Mouse (Mus musculus): Measurements from ENCODE around the gene Mtus2. TPM values are rescaled to one million over a fixed set of nuclear protein-coding genes. Genes with fewer than 3 reads are reported as not detected.
A peak's percentile ranks its signal among the peaks of the same experiment; 100 is the strongest.

Mtus2 gene
- polyA plus RNA-seq, 1 experiment from 2014 or later, result 48.9 TPM

GRCm38 (mm10) chr5:148241932-148242331 lies 284.8 kb downstream of the Mtus2 start:
- H3K4me3 ChIP-seq, result no peak overlapping the region
- H3K9me3 ChIP-seq (replicated peaks), result no peaks in the 10 kb centered on the region
- H3K4me2 ChIP-seq (replicated peaks), result no peak overlapping the region
- no peaks in the 10 kb centered on the region for H3K36me3 ChIP-seq
- H3K9ac ChIP-seq, result no peak overlapping the region
- no peaks in the 10 kb centered on the region for H3K27me3 ChIP-seq
- ATAC-seq (ENCODE audit: low FRiP score), result no peak
- no peak overlapping the region for H3K27ac ChIP-seq
- no peaks in the 10 kb centered on the region for H3K4me1 ChIP-seq
- WGBS, result 8% methylated on average over 7 of the region's 7 CpGs

- no peak overlapping the region for H3K27ac ChIP-seq
- H3K36me3 ChIP-seq, result no peaks in the 10 kb centered on the region
- H3K9me3 ChIP-seq (replicated peaks), result no peaks in the 10 kb centered on the region
- H3K4me3 ChIP-seq, result no peak overlapping the region
- WGBS, result 33% methylated on average over 1 of the region's 1 CpGs
- H3K4me1 ChIP-seq, result peaks cover 6% of the 10 kb centered on the region
- no peak for ATAC-seq (ENCODE audit: low FRiP score)
- no peaks in the 10 kb centered on the region for H3K27me3 ChIP-seq
- H3K4me2 ChIP-seq (replicated peaks), result no peak overlapping the region
- no peak overlapping the region for H3K9ac ChIP-seq
These were observed 287.4 kb downstream of the Mtus2 start for GRCm38 (mm10) chr5:148244471-148244870.

- ATAC-seq (ENCODE audit: low FRiP score), result no peak
- no peak overlapping the region for H3K27ac ChIP-seq
- no peaks in the 10 kb centered on the region for H3K36me3 ChIP-seq
- peaks cover 6% of the 10 kb centered on the region for H3K4me1 ChIP-seq
- no peak overlapping the region for H3K4me2 ChIP-seq (replicated peaks)
- no peak overlapping the region for H3K9ac ChIP-seq
- H3K27me3 ChIP-seq, result no peaks in the 10 kb centered on the region
- no peak overlapping the region for H3K4me3 ChIP-seq
- H3K9me3 ChIP-seq (replicated peaks), result no peaks in the 10 kb centered on the region
- WGBS, result 78% methylated on average over 2 of the region's 2 CpGs
These were observed 288.3 kb downstream of the Mtus2 start for GRCm38 (mm10) chr5:148245386-148245785.

GRCm38 (mm10) chr5:148248236-148248635 lies 291.1 kb downstream of the Mtus2 start:
- H3K27ac ChIP-seq, result no peak overlapping the region

GRCm38 (mm10) chr5:148251847-148252246 lies 294.7 kb downstream of the Mtus2 start:
- no peak overlapping the region for H3K9ac ChIP-seq
- no peak overlapping the region for H3K4me2 ChIP-seq (replicated peaks)
- no peak overlapping the region for H3K27ac ChIP-seq
- no peaks in the 10 kb centered on the region for H3K36me3 ChIP-seq
- no peaks in the 10 kb centered on the region for H3K9me3 ChIP-seq (replicated peaks)
- H3K27me3 ChIP-seq, result no peaks in the 10 kb centered on the region
- no peak for ATAC-seq (ENCODE audit: low FRiP score)
- H3K4me3 ChIP-seq, result no peak overlapping the region
- H3K4me1 ChIP-seq, result peaks cover 6% of the 10 kb centered on the region

More at GRCm38 (mm10) chr5:148248236-148248635, 291.1 kb downstream of the Mtus2 start:
- Histone ChIP-seq H3K9me3 (replicated peaks) (no peaks in the 10 kb centered on the region), H3K4me1 (peaks cover 6% of the 10 kb centered on the region), H3K4me3 (no peak overlapping the region), H3K9ac (no peak overlapping the region), H3K4me2 (replicated peaks) (no peak overlapping the region), H3K27me3 (no peaks in the 10 kb centered on the region), H3K36me3 (no peaks in the 10 kb centered on the region)
- 41% methylated on average over 2 of the region's 2 CpGs for WGBS
- no peak for ATAC-seq (ENCODE audit: low FRiP score)

- no peaks in the 10 kb centered on the region; the same call in 1 of the 2 replicates for H3K9me3 ChIP-seq (replicated peaks)
- no peak overlapping the region for H3K4me2 ChIP-seq (replicated peaks)
- WGBS, result 88% methylated on average over 7 of the region's 7 CpGs
- H3K27ac ChIP-seq, result no peak overlapping the region
- H3K9ac ChIP-seq, result no peak overlapping the region
- peaks cover 9% of the 10 kb centered on the region for H3K27me3 ChIP-seq
- no peak for ATAC-seq (ENCODE audit: low FRiP score)
- H3K4me1 ChIP-seq, result peaks cover 10% of the 10 kb centered on the region; the same call in 1 of the 2 replicates
- H3K4me3 ChIP-seq, result no peak overlapping the region
- H3K36me3 ChIP-seq, result no peaks in the 10 kb centered on the region
These were observed 304.9 kb downstream of the Mtus2 start for GRCm38 (mm10) chr5:148262016-148262415.

- H3K4me2 ChIP-seq (replicated peaks), result peak overlapping the region; percentile 89
These were observed 307.9 kb downstream of the Mtus2 start for GRCm38 (mm10) chr5:148264819-148265707.

GRCm38 (mm10) chr5:148266841-148267240 lies 309.7 kb downstream of the Mtus2 start:
- no peak for ATAC-seq (ENCODE audit: low FRiP score)
- H3K4me1 ChIP-seq, result peaks cover 10% of the 10 kb centered on the region; the same call in 1 of the 2 replicates
- no peak overlapping the region for H3K4me3 ChIP-seq
- H3K9ac ChIP-seq, result no peak overlapping the region
- H3K9me3 ChIP-seq (replicated peaks), result no peaks in the 10 kb centered on the region
- WGBS, result 48% methylated on average over 2 of the region's 2 CpGs
- no peaks in the 10 kb centered on the region for H3K36me3 ChIP-seq
- H3K27ac ChIP-seq, result no peak overlapping the region
- peaks cover 9% of the 10 kb centered on the region for H3K27me3 ChIP-seq
- 0 out of 2 replicates have a peak overlapping the region, but pooled peaks have one; percentile 11 for H3K4me2 ChIP-seq (replicated peaks)

More at GRCm38 (mm10) chr5:148264819-148265707, 307.9 kb downstream of the Mtus2 start:
- peak overlapping the region; percentile 49 for H3K27ac ChIP-seq
- H3K9me3 ChIP-seq (replicated peaks), result no peaks in the 10 kb centered on the region
- ATAC-seq (ENCODE audit: low FRiP score), result peak; percentile 79
- peaks cover 9% of the 10 kb centered on the region for H3K27me3 ChIP-seq
- H3K36me3 ChIP-seq, result no peaks in the 10 kb centered on the region
- peak overlapping the region; percentile 49 for H3K4me3 ChIP-seq
- peak overlapping the region; percentile 69 for H3K9ac ChIP-seq
- WGBS, result under 1% methylated on average over 32 of the region's 32 CpGs
- peaks cover 10% of the 10 kb centered on the region; the same call in 1 of the 2 replicates for H3K4me1 ChIP-seq

- ATAC-seq (ENCODE audit: low FRiP score), result no peak
- Histone ChIP-seq H3K27me3 (peaks cover 9% of the 10 kb centered on the region), H3K4me2 (replicated peaks) (no peak overlapping the region), H3K27ac (no peak overlapping the region), H3K9ac (no peak overlapping the region), H3K9me3 (replicated peaks) (no peaks in the 10 kb centered on the region), H3K4me3 (no peak overlapping the region), H3K4me1 (peaks cover 10% of the 10 kb centered on the region; the same call in 1 of the 2 replicates), H3K36me3 (no peaks in the 10 kb centered on the region)
- WGBS, result 70% methylated on average over 4 of the region's 4 CpGs
These were observed 310.3 kb downstream of the Mtus2 start for GRCm38 (mm10) chr5:148267446-148267845.

GRCm38 (mm10) chr5:148272065-148272464 lies 314.9 kb downstream of the Mtus2 start:
- WGBS, result 84% methylated on average over 6 of the region's 6 CpGs
- Histone ChIP-seq H3K4me3 (no peak overlapping the region), H3K9me3 (replicated peaks) (no peaks in the 10 kb centered on the region), H3K27me3 (no peaks in the 10 kb centered on the region), H3K4me2 (replicated peaks) (no peak overlapping the region), H3K36me3 (no peaks in the 10 kb centered on the region), H3K4me1 (no peaks in the 10 kb centered on the region), H3K9ac (no peak overlapping the region), H3K27ac (no peak overlapping the region)
- ATAC-seq (ENCODE audit: low FRiP score), result no peak

- no peak overlapping the region for H3K4me2 ChIP-seq (replicated peaks)
- H3K9me3 ChIP-seq (replicated peaks), result no peaks in the 10 kb centered on the region
- no peak overlapping the region for H3K4me3 ChIP-seq
- no peak for ATAC-seq (ENCODE audit: low FRiP score)
- no peaks in the 10 kb centered on the region for H3K36me3 ChIP-seq
- no peak overlapping the region for H3K9ac ChIP-seq
- H3K4me1 ChIP-seq, result no peaks in the 10 kb centered on the region
- H3K27me3 ChIP-seq, result no peaks in the 10 kb centered on the region
- 82% methylated on average over 6 of the region's 6 CpGs for WGBS
- no peak overlapping the region for H3K27ac ChIP-seq
These were observed 315.7 kb downstream of the Mtus2 start for GRCm38 (mm10) chr5:148272771-148273170.

- no peaks in the 10 kb centered on the region for H3K9me3 ChIP-seq (replicated peaks)
- no peak overlapping the region for H3K4me2 ChIP-seq (replicated peaks)
- H3K36me3 ChIP-seq, result no peaks in the 10 kb centered on the region
- H3K27ac ChIP-seq, result no peak overlapping the region
- H3K27me3 ChIP-seq, result no peaks in the 10 kb centered on the region
- H3K9ac ChIP-seq, result no peak overlapping the region
- WGBS, result 84% methylated on average over 8 of the region's 8 CpGs
- no peak overlapping the region for H3K4me3 ChIP-seq
- no peaks in the 10 kb centered on the region for H3K4me1 ChIP-seq
- no peak for ATAC-seq (ENCODE audit: low FRiP score)
These were observed 321.1 kb downstream of the Mtus2 start for GRCm38 (mm10) chr5:148278233-148278632.

GRCm38 (mm10) chr5:148280321-148280720 lies 323.2 kb downstream of the Mtus2 start:
- 87% methylated on average over 5 of the region's 5 CpGs for WGBS
- no peak for ATAC-seq (ENCODE audit: low FRiP score)

More at GRCm38 (mm10) chr5:148280321-148280720, 323.2 kb downstream of the Mtus2 start:
- H3K27ac ChIP-seq, result no peak overlapping the region
- H3K36me3 ChIP-seq, result no peaks in the 10 kb centered on the region
- H3K4me2 ChIP-seq (replicated peaks), result no peak overlapping the region
- no peaks in the 10 kb centered on the region for H3K4me1 ChIP-seq
- H3K9ac ChIP-seq, result no peak overlapping the region
- H3K4me3 ChIP-seq, result no peak overlapping the region
- H3K9me3 ChIP-seq (replicated peaks), result no peaks in the 10 kb centered on the region
- no peaks in the 10 kb centered on the region for H3K27me3 ChIP-seq

Data from hindbrain, embryonic 12.5 days (tissue).